Mouse (Mus musculus): ENCODE results near the gene Cabcoco1. TPM values are rescaled to one million over a fixed set of nuclear protein-coding genes. Genes with fewer than 3 reads are reported as not detected.

The Cabcoco1 gene
- polyA plus RNA-seq, 1 experiment from 2014 or later = 0.80 TPM

DNA sequence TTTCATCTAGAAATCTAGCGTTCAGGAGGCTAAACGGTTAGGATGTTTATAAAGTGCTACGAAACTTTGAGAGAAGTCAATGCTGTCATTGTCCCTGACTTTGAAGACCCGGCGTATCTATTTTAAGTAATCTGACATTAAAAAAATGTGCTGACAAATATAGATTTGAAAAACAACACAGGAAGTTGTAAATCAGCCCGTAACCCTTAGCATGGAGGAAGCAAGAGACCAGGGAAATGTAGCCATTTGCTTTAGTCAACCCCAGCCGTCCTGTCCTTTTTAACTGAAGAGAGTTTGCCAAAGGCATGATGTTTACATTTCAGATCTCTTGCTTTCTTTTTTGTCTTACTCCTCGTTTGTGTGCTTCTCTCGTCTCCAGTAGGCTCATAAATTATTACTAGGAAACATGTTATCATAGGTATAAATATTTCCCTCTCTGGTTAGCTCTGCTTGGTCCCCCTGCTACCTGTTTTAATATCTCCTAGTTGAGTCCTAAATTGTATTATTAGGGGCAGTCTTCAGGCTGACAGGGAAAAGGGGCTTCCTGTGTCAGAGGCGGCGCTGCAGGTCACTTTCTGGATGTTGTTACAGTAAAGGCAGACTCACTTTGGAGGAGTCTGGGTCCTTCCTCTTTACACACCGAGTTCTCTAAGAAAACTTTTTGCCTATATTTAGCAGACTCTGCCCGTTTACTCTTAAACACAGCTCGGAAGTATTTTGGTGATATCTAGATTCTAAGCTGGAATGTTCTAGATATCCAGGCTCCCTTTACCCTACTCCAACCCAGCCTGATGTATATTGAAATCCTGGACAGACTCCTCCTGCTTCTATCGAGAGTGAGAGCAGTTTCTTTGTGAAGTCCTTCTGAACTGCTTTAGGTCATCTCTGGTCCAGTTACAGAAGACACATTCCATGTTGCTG lies 95.6 kb downstream of the Cabcoco1 start:
- no peaks in the 10 kb centered on the region for H3K36me3 ChIP-seq (ENCODE audit: control insufficient read depth, insufficient read depth, low read length)
- ATAC-seq (ENCODE audit: low FRiP score) = no peak
- H3K9ac ChIP-seq (ENCODE audit: low read depth, low read length) = no peak overlapping the region
- H3K27me3 ChIP-seq (ENCODE audit: control insufficient read depth, insufficient read depth, low read length) = no peaks in the 10 kb centered on the region
- H3K9me3 ChIP-seq (ENCODE audit: control insufficient read depth, low read length) = no peaks in the 10 kb centered on the region
- 66% methylated on average over 15 of the region's 15 CpGs for WGBS
- no peaks in the 10 kb centered on the region; the same call in 1 of the 2 replicates for H3K4me1 ChIP-seq (replicated peaks; ENCODE audit: control insufficient read depth, insufficient read depth, low read length)
- no peak overlapping the region for H3K4me3 ChIP-seq (ENCODE audit: low read depth, low read length)
- no peak overlapping the region for H3K4me2 ChIP-seq (replicated peaks; ENCODE audit: low read depth, low read length)
- DNase-seq (ENCODE audit: low spot score) = no peak
- H3K27ac ChIP-seq (ENCODE audit: low read depth, low read length) = no peak overlapping the region

DNA sequence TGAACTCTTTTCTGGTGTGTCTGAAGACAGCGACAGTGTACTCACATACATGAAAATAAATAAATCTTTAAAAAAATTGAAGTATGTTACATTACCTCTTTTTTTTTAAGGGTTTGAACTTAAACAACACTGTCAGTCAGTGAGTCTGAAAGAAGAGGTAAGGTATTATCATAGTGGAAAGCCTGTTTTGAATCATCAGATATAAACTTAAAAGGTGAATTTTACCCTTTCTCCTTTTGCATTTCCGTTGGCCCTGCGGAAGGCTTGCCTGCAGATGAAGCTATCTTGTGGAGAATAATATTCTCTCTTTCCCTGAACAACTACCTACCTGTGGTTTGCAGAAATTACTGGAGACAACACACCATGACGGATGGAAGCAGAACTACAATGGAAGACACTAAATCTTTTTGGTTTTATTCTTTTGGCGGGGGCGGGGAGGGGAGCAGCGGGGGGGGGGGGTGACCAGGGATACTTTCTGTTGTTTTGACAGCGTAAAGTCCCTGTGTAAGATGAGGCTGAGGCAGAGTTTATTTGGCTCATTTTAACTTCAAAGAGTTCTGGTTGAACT lies 96.4 kb downstream of the Cabcoco1 start:
- Histone ChIP-seq H3K27ac (ENCODE audit: low read depth, low read length) (no peak overlapping the region), H3K9ac (ENCODE audit: low read depth, low read length) (no peak overlapping the region), H3K4me2 (replicated peaks; ENCODE audit: low read depth, low read length) (no peak overlapping the region), H3K4me1 (replicated peaks; ENCODE audit: control insufficient read depth, insufficient read depth, low read length) (no peaks in the 10 kb centered on the region; the same call in 1 of the 2 replicates), H3K36me3 (ENCODE audit: control insufficient read depth, insufficient read depth, low read length) (no peaks in the 10 kb centered on the region), H3K27me3 (ENCODE audit: control insufficient read depth, insufficient read depth, low read length) (no peaks in the 10 kb centered on the region), H3K9me3 (ENCODE audit: control insufficient read depth, low read length) (no peaks in the 10 kb centered on the region), H3K4me3 (ENCODE audit: low read depth, low read length) (no peak overlapping the region)
- no peak for ATAC-seq (ENCODE audit: low FRiP score)
- 56% methylated on average over 8 of the region's 8 CpGs for WGBS
- DNase-seq (ENCODE audit: low spot score) = no peak

DNA sequence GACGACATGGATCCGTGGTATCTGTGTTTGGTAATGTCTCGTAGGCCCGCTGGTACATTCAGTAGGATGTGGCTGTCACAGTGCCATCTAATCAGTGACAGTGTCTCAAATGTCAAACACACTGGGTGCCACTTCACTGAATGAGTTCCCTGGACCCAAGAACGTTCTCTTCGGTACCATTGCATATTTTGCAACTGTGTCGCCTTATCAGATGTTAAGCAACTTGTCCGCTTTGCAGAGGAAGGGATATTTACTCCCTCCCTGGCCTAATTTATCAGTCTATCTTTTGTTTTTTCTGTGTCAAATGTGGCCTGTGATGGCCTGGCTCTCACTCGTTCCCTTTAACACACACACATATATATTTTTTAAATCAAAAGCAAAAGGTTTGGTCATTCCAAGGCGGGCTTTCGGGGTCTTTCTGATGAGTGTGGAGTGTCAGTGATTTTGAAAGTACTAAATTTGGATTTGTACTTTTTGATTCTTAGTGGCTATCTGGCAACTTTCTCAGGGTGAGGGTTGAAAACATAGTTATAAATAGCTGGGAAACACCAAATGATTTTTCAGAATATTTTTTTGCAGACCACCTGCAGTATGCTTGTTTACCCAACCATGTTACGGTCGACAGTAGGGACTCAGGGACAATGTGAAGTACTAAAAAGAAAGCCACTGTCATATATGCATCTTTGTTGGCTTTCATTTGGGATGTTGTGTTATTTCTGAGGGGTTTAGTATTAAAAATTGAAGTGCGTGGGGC lies 97.2 kb downstream of the Cabcoco1 start:
- Histone ChIP-seq H3K4me2 (replicated peaks; ENCODE audit: low read depth, low read length) (no peak overlapping the region), H3K36me3 (ENCODE audit: control insufficient read depth, insufficient read depth, low read length) (no peaks in the 10 kb centered on the region), H3K27ac (ENCODE audit: low read depth, low read length) (no peak overlapping the region), H3K27me3 (ENCODE audit: control insufficient read depth, insufficient read depth, low read length) (no peaks in the 10 kb centered on the region), H3K4me3 (ENCODE audit: low read depth, low read length) (no peak overlapping the region), H3K4me1 (replicated peaks; ENCODE audit: control insufficient read depth, insufficient read depth, low read length) (no peaks in the 10 kb centered on the region; the same call in 1 of the 2 replicates), H3K9me3 (ENCODE audit: control insufficient read depth, low read length) (no peaks in the 10 kb centered on the region), H3K9ac (ENCODE audit: low read depth, low read length) (no peak overlapping the region)
- ATAC-seq (ENCODE audit: low FRiP score) (no peak), DNase-seq (ENCODE audit: low spot score) (no peak)
- WGBS = 92% methylated on average over 14 of the region's 14 CpGs

DNA sequence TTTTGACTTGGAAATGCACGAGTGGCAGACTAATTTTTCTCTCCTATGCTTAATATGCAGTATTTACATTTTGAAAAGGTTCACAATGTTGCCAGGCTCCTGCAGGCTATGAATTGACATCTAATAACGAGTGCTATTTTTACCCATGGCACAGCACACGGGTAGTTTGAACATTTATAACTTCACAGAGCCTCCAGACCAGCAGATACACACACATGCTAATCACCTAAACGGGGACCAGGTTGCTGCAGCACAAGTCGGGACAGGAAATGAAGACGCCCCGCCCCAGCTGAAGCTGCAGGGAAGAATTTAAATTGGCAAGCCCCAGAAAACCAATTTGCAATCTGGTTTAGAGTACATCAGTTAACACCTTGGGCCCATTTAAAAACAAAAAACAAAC lies 98.6 kb downstream of the Cabcoco1 start:
- Histone ChIP-seq H3K9ac (ENCODE audit: low read depth, low read length) (no peak overlapping the region), H3K4me2 (replicated peaks; ENCODE audit: low read depth, low read length) (no peak overlapping the region), H3K27me3 (ENCODE audit: control insufficient read depth, insufficient read depth, low read length) (no peaks in the 10 kb centered on the region), H3K27ac (ENCODE audit: low read depth, low read length) (no peak overlapping the region), H3K4me1 (replicated peaks; ENCODE audit: control insufficient read depth, insufficient read depth, low read length) (no peaks in the 10 kb centered on the region; the same call in 1 of the 2 replicates), H3K4me3 (ENCODE audit: low read depth, low read length) (no peak overlapping the region), H3K9me3 (ENCODE audit: control insufficient read depth, low read length) (no peaks in the 10 kb centered on the region), H3K36me3 (ENCODE audit: control insufficient read depth, insufficient read depth, low read length) (no peaks in the 10 kb centered on the region)
- no peak for ATAC-seq (ENCODE audit: low FRiP score)
- WGBS = 30% methylated on average over 7 of the region's 7 CpGs
- no peak for DNase-seq (ENCODE audit: low spot score)

DNA sequence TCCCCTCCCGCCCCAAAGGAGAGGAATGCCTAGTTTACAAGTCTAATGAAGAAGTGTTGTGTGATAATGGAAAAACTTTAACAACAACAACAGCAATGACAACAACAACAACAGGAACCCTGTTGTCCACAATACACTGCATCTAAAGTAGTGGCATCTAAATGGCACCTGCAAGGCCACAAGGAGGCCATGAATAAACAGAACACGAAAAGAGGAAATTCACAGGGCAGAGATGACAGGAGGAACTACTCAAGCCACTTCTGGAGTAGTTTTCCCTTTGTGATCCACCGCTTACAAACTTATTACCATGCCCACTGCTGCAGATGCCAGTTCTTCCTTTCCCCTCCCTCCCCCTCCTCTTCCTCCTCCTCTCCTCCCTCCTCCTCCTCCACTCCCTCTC lies 99.0 kb downstream of the Cabcoco1 start:
- H3K27ac ChIP-seq (ENCODE audit: low read depth, low read length) = no peak overlapping the region
- WGBS = 28% methylated on average over 3 of the region's 3 CpGs
- no peaks in the 10 kb centered on the region for H3K27me3 ChIP-seq (ENCODE audit: control insufficient read depth, insufficient read depth, low read length)
- H3K36me3 ChIP-seq (ENCODE audit: control insufficient read depth, insufficient read depth, low read length) = no peaks in the 10 kb centered on the region
- DNase-seq (ENCODE audit: low spot score) (no peak), ATAC-seq (ENCODE audit: low FRiP score) (no peak)
- H3K4me1 ChIP-seq (replicated peaks; ENCODE audit: control insufficient read depth, insufficient read depth, low read length) = no peaks in the 10 kb centered on the region; the same call in 1 of the 2 replicates
- H3K4me2 ChIP-seq (replicated peaks; ENCODE audit: low read depth, low read length) = no peak overlapping the region
- no peak overlapping the region for H3K9ac ChIP-seq (ENCODE audit: low read depth, low read length)
- no peak overlapping the region for H3K4me3 ChIP-seq (ENCODE audit: low read depth, low read length)
- no peaks in the 10 kb centered on the region for H3K9me3 ChIP-seq (ENCODE audit: control insufficient read depth, low read length)

DNA sequence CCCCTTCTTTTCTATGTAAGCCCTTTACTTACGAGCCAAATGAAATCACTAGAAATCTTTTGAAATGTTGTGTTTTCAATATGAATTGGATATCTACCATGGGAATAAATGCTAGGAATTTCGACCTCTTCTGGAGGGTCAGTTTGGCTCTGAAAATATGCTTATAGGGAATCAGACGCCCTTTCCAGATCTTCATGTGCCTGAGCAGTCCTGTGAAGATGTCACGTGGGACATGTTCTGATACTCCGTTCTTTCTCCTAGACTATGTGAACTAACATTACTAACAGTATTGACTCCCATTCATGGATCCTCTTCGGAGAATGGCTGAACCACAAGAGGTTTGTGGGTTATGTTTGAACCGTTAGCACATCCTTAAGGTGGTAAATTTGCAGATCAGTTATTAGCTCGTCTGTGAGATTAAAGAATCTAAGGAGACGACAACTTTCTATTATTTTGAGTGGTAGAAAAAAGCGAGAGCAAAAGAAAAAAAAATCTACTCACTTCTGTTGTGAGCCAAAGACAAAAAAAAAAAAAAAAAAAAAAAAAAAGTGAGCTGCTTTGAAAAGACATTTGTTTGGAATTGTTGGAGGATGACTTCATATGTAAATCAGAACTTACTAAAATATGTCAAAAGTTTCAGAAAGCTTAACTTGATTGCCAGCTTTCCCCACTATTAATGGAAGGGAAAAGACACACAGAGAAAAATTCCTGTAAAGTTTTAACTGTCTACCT lies 99.6 kb downstream of the Cabcoco1 start:
- H3K9me3 ChIP-seq (ENCODE audit: control insufficient read depth, low read length) = no peaks in the 10 kb centered on the region
- H3K9ac ChIP-seq (ENCODE audit: low read depth, low read length) = no peak overlapping the region
- no peaks in the 10 kb centered on the region for H3K36me3 ChIP-seq (ENCODE audit: control insufficient read depth, insufficient read depth, low read length)
- DNase-seq (ENCODE audit: low spot score) (no peak), ATAC-seq (ENCODE audit: low FRiP score) (no peak)
- WGBS = 67% methylated on average over 10 of the region's 10 CpGs
- no peak overlapping the region for H3K27ac ChIP-seq (ENCODE audit: low read depth, low read length)
- no peaks in the 10 kb centered on the region for H3K27me3 ChIP-seq (ENCODE audit: control insufficient read depth, insufficient read depth, low read length)
- H3K4me1 ChIP-seq (replicated peaks; ENCODE audit: control insufficient read depth, insufficient read depth, low read length) = no peaks in the 10 kb centered on the region; the same call in 1 of the 2 replicates
- no peak overlapping the region for H3K4me2 ChIP-seq (replicated peaks; ENCODE audit: low read depth, low read length)
- H3K4me3 ChIP-seq (ENCODE audit: low read depth, low read length) = no peak overlapping the region

DNA sequence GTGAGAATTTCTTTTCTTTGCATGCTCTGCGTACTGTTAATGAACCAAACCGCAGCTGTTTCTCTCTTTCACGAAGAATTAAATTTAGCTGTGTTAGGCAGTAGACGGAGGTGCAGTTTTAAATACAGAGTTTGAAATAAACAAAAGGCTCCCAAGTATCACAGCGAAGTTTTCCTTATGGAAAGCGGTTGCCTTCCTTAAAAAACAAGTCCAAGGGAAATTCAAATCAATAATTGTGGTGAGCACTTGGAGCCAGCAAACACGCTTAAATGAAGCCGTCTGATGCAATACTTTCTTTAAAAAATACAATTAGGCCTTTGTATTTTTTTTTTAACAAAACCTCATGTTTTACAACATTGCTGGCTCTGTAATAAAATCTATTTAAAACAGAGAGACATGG lies 101.2 kb downstream of the Cabcoco1 start:
- Histone ChIP-seq H3K4me1 (replicated peaks; ENCODE audit: control insufficient read depth, insufficient read depth, low read length) (no peaks in the 10 kb centered on the region; the same call in 1 of the 2 replicates), H3K27ac (ENCODE audit: low read depth, low read length) (no peak overlapping the region), H3K9ac (ENCODE audit: low read depth, low read length) (no peak overlapping the region), H3K27me3 (ENCODE audit: control insufficient read depth, insufficient read depth, low read length) (no peaks in the 10 kb centered on the region), H3K4me3 (ENCODE audit: low read depth, low read length) (no peak overlapping the region), H3K36me3 (ENCODE audit: control insufficient read depth, insufficient read depth, low read length) (no peaks in the 10 kb centered on the region), H3K9me3 (ENCODE audit: control insufficient read depth, low read length) (no peaks in the 10 kb centered on the region), H3K4me2 (replicated peaks; ENCODE audit: low read depth, low read length) (no peak overlapping the region)
- DNase-seq (ENCODE audit: low spot score) (no peak), ATAC-seq (ENCODE audit: low FRiP score) (no peak)
- WGBS = 86% methylated on average over 8 of the region's 8 CpGs

DNA sequence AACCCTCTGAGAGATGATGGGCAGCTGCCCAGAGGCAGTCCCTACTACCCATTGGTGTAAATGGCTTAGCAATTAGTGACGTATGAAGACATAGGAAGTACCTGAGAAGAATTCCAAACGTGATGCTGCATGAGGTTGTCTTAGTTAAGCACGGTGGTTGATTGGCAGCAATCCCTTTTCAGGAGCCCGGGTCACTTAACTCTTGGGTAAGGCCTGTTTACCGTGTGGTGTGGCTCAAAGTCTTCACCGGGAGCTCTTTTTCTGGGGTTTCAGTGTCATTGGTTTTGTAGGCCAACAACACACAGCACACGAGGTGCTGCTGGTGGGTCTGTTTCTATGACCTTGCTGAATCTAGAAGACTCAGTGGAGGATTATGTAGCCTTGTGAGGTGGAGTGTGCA lies 105.9 kb downstream of the Cabcoco1 start:
- Histone ChIP-seq H3K9ac (ENCODE audit: low read depth, low read length) (no peak overlapping the region), H3K4me3 (ENCODE audit: low read depth, low read length) (no peak overlapping the region), H3K36me3 (ENCODE audit: control insufficient read depth, insufficient read depth, low read length) (no peaks in the 10 kb centered on the region), H3K27ac (ENCODE audit: low read depth, low read length) (no peak overlapping the region), H3K27me3 (ENCODE audit: control insufficient read depth, insufficient read depth, low read length) (no peaks in the 10 kb centered on the region), H3K4me2 (replicated peaks; ENCODE audit: low read depth, low read length) (no peak overlapping the region), H3K9me3 (ENCODE audit: control insufficient read depth, low read length) (no peaks in the 10 kb centered on the region), H3K4me1 (replicated peaks; ENCODE audit: control insufficient read depth, insufficient read depth, low read length) (no peaks in the 10 kb centered on the region; the same call in 1 of the 2 replicates)
- WGBS = 83% methylated on average over 7 of the region's 7 CpGs
- ATAC-seq (ENCODE audit: low FRiP score) (no peak), DNase-seq (ENCODE audit: low spot score) (no peak)

All from hindbrain, embryonic 11.5 days (tissue).